Mouse (Mus musculus) adrenal gland, postnatal 10 days (tissue): ENCODE data around the gene Olfr1353. TPM values are rescaled to one million over a fixed set of nuclear protein-coding genes. Genes with fewer than 3 reads are reported as not detected.
"Not testable (repeated sequence)": the region's sequence is repeated elsewhere in the genome, so short reads cannot be mapped to it uniquely, and the experiment has no call there.

Source experiments
- DNase-seq: peaks from one replicate; pipeline ENCODE4 v3.0.0; 2021; ENCODE audit warnings: mixed read lengths
- long read RNA-seq, 2 experiments: library from polyadenylated mRNA; stranded (forward); transcript quantifications; one replicate each; pipeline ENCODE4 v2.0.0; 2021
- total RNA-seq, 2 experiments: library from RNA; stranded (reverse); gene quantifications; 2 replicates each; pipeline ENCODE4 v1.2.3; 2021

Gene Olfr1353
- total RNA-seq = not detected
- long read RNA-seq, experiment 1 = 0 reads
- long read RNA-seq, experiment 2 = 0 reads

- DNase-seq = not testable (repeated sequence)
Measured at GRCm38 (mm10) chr10:78963009-78963408, at the start of gene Olfr1353. Gene Olfr1353, plus strand, starts transcription at chr10:78963309.

DNA sequence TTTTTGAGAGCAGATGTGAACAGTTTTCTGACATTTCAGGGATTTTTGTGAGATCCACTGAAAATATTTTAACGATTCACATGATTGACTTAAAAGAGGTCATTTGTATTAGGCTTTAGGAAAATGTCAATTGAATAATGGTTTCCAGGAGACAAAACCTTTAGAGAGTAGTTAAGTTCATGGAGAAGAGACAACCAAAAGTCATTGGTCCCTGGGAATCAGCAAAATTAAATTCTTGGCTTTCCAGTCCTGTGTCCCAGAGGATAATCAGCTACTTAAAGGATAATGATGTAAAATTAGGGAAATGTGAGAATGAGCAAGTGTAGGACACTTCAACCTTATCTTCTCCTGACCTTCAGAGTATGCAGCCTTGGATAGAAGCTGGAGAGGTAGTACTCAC lies 12.8 kb upstream of the Olfr1353 start, which contains the start of gene Olfr8:
Gene Olfr8, plus strand, starts transcription at position 301 of the 400 bp plus-strand sequence.
- not testable (repeated sequence) for DNase-seq

- no peak for DNase-seq
Measured at GRCm38 (mm10) chr10:78980750-78981149, 17.6 kb downstream of the Olfr1353 start, which contains the start of gene Olfr1352. Gene Olfr1352, plus strand, starts transcription at chr10:78981050.

GRCm38 (mm10) chr10:79012172-79012571 lies 49.1 kb downstream of the Olfr1353 start, which contains the start of gene Olfr1351:
Gene Olfr1351, plus strand, starts transcription at chr10:79012472.
- DNase-seq = no peak

Other genes starting within 250 kb of the Olfr1353 start
- gene Casp14, start 245.0 kb upstream of the Olfr1353 start, total RNA-seq = not detected
- not detected for gene Ccdc105, start 210.2 kb upstream of the Olfr1353 start, total RNA-seq
- under 1 TPM; 0.33 to 0.39 TPM for gene Slc1a6, start 182.8 kb upstream of the Olfr1353 start, total RNA-seq
- gene Olfr1356, start 111.1 kb upstream of the Olfr1353 start, total RNA-seq = not detected
- gene Olfr1355, start 87.8 kb upstream of the Olfr1353 start, total RNA-seq = not detected
- gene Olfr1354, start 50.1 kb upstream of the Olfr1353 start, total RNA-seq = not detected
- not detected for gene Olfr8, start 12.7 kb upstream of the Olfr1353 start, total RNA-seq
- not detected for gene Olfr1352, start 17.7 kb downstream of the Olfr1353 start, total RNA-seq
- not detected for gene Olfr1351, start 49.2 kb downstream of the Olfr1353 start, total RNA-seq
- not detected for gene Olfr57, start 65.4 kb downstream of the Olfr1353 start, total RNA-seq
- 10 to 100 TPM; 12.5 to 17.9 TPM for gene 2610008E11Rik, start 134.3 kb downstream of the Olfr1353 start, total RNA-seq
- not detected for gene Vmn2r80, start 185.5 kb downstream of the Olfr1353 start, total RNA-seq